Mouse (Mus musculus): ENCODE measurements around the gene Olfr494. TPM values are rescaled to one million over a fixed set of nuclear protein-coding genes. Genes with fewer than 3 reads are reported as not detected.

Olfr494 gene
- not detected in 2 replicates for polyA plus RNA-seq (2014; fragmentation: Nextera tagmentation; extraction: Ambion mirVana)

GRCm38 (mm10) chr7:108365035-108365434 is at the start of gene Olfr494:
Olfr494 (plus strand) TSS chr7:108365335.
- no peaks in the 10 kb centered on the region for H3K4me1 ChIP-seq (ENCODE audit: control insufficient read depth in 2 of 2, insufficient read depth in 2 of 2, low read length in 2 of 2)
- H3K27me3 ChIP-seq (ENCODE audit: control insufficient read depth, insufficient read depth, low read length): no peaks in the 10 kb centered on the region
- no peak for ATAC-seq (ENCODE audit: insufficient number of reproducible peaks, insufficient read depth, low FRiP score, low read depth)
- H3K9ac ChIP-seq (ENCODE audit: low read length): no peak within 1 kb of the TSS
- no peaks in the 10 kb centered on the region for H3K36me3 ChIP-seq (ENCODE audit: control insufficient read depth, insufficient read depth, low read length)
- H3K27ac ChIP-seq (replicated peaks in 1 of 2; ENCODE audit: control insufficient read depth in 1 of 2, insufficient read depth in 1 of 2, low read depth in 2 of 2, low read length in 2 of 2): no peak within 1 kb of the TSS
- no peak within 1 kb of the TSS for H3K4me2 ChIP-seq (ENCODE audit: low read length)
- no peak within 1 kb of the TSS for H3K4me3 ChIP-seq (ENCODE audit: control insufficient read depth in 1 of 2, insufficient read depth in 1 of 2, low read depth in 1 of 2, low read length in 2 of 2)
- 69% methylated on average over 3 of the region's 3 CpGs for WGBS
- H3K9me3 ChIP-seq (ENCODE audit: control insufficient read depth, low read length): 0 out of 2 replicates have a peak, but pooled peaks cover 3% of the 10 kb centered on the region

GRCm38 (mm10) chr7:108323574-108323973 is 41.6 kb upstream of the Olfr494 start, which contains the start of gene Olfr492:
Olfr492 (minus strand) TSS chr7:108323674.
- H3K4me3 ChIP-seq (ENCODE audit: control insufficient read depth in 1 of 2, insufficient read depth in 1 of 2, low read depth in 1 of 2, low read length in 2 of 2): no peak within 1 kb of the TSS
- H3K36me3 ChIP-seq (ENCODE audit: control insufficient read depth, insufficient read depth, low read length): no peaks in the 10 kb centered on the region
- no peak within 1 kb of the TSS for H3K4me2 ChIP-seq (ENCODE audit: low read length)
- no peak for ATAC-seq (ENCODE audit: insufficient number of reproducible peaks, insufficient read depth, low FRiP score, low read depth)
- H3K9ac ChIP-seq (ENCODE audit: low read length): no peak within 1 kb of the TSS
- H3K9me3 ChIP-seq (ENCODE audit: control insufficient read depth, low read length): no peaks in the 10 kb centered on the region
- 68% methylated on average over 2 of the region's 2 CpGs for WGBS
- no peaks in the 10 kb centered on the region for H3K4me1 ChIP-seq (ENCODE audit: control insufficient read depth in 2 of 2, insufficient read depth in 2 of 2, low read length in 2 of 2)
- no peak within 1 kb of the TSS for H3K27ac ChIP-seq (replicated peaks in 1 of 2; ENCODE audit: control insufficient read depth in 1 of 2, insufficient read depth in 1 of 2, low read depth in 2 of 2, low read length in 2 of 2)
- H3K27me3 ChIP-seq (ENCODE audit: control insufficient read depth, insufficient read depth, low read length): no peaks in the 10 kb centered on the region

GRCm38 (mm10) chr7:108346879-108347278 is 18.3 kb upstream of the Olfr494 start, which contains the start of gene Olfr493:
Olfr493 (minus strand) TSS chr7:108346979.
- Histone ChIP-seq H3K4me1 (ENCODE audit: control insufficient read depth in 2 of 2, insufficient read depth in 2 of 2, low read length in 2 of 2) (no peaks in the 10 kb centered on the region), H3K27ac (replicated peaks in 1 of 2; ENCODE audit: control insufficient read depth in 1 of 2, insufficient read depth in 1 of 2, low read depth in 2 of 2, low read length in 2 of 2) (no peak within 1 kb of the TSS), H3K27me3 (ENCODE audit: control insufficient read depth, insufficient read depth, low read length) (no peaks in the 10 kb centered on the region), H3K36me3 (ENCODE audit: control insufficient read depth, insufficient read depth, low read length) (no peaks in the 10 kb centered on the region), H3K9ac (ENCODE audit: low read length) (no peak within 1 kb of the TSS), H3K4me3 (ENCODE audit: control insufficient read depth in 1 of 2, insufficient read depth in 1 of 2, low read depth in 1 of 2, low read length in 2 of 2) (no peak within 1 kb of the TSS), H3K4me2 (ENCODE audit: low read length) (no peak within 1 kb of the TSS), H3K9me3 (ENCODE audit: control insufficient read depth, low read length) (0 out of 2 replicates have a peak, but pooled peaks cover 2% of the 10 kb centered on the region)
- WGBS: 64% methylated on average over 1 of the region's 1 CpGs
- ATAC-seq (ENCODE audit: insufficient number of reproducible peaks, insufficient read depth, low FRiP score, low read depth): no peak

- Histone ChIP-seq H3K4me3 (ENCODE audit: control insufficient read depth in 1 of 2, insufficient read depth in 1 of 2, low read depth in 1 of 2, low read length in 2 of 2) (no peak within 1 kb of the TSS), H3K4me1 (ENCODE audit: control insufficient read depth in 2 of 2, insufficient read depth in 2 of 2, low read length in 2 of 2) (no peaks in the 10 kb centered on the region), H3K27ac (replicated peaks in 1 of 2; ENCODE audit: control insufficient read depth in 1 of 2, insufficient read depth in 1 of 2, low read depth in 2 of 2, low read length in 2 of 2) (no peak within 1 kb of the TSS), H3K27me3 (ENCODE audit: control insufficient read depth, insufficient read depth, low read length) (no peaks in the 10 kb centered on the region), H3K4me2 (ENCODE audit: low read length) (no peak within 1 kb of the TSS), H3K9me3 (ENCODE audit: control insufficient read depth, low read length) (no peaks in the 10 kb centered on the region), H3K9ac (ENCODE audit: low read length) (no peak within 1 kb of the TSS), H3K36me3 (ENCODE audit: control insufficient read depth, insufficient read depth, low read length) (no peaks in the 10 kb centered on the region)
- WGBS: 52% methylated on average over 1 of the region's 1 CpGs
- ATAC-seq (ENCODE audit: insufficient number of reproducible peaks, insufficient read depth, low FRiP score, low read depth): no peak
Measured at GRCm38 (mm10) chr7:108392867-108393266, 27.7 kb downstream of the Olfr494 start, which contains the start of gene Olfr495. Olfr495 (plus strand) TSS chr7:108393167.

Other genes starting within 250 kb of the Olfr494 start
- gene Olfr484, start 237.9 kb upstream of the Olfr494 start, polyA plus RNA-seq (2014; fragmentation: Nextera tagmentation; extraction: Ambion mirVana): not detected in 2 replicates
- gene Olfr485, start 205.5 kb upstream of the Olfr494 start, polyA plus RNA-seq (2014; fragmentation: Nextera tagmentation; extraction: Ambion mirVana): not detected in 2 replicates
- gene Olfr486, start 192.6 kb upstream of the Olfr494 start, polyA plus RNA-seq (2014; fragmentation: Nextera tagmentation; extraction: Ambion mirVana): not detected in 2 replicates
- gene Olfr487, start 150.7 kb upstream of the Olfr494 start, polyA plus RNA-seq (2014; fragmentation: Nextera tagmentation; extraction: Ambion mirVana): not detected in 2 replicates
- not detected in 2 replicates for gene Olfr488, start 107.0 kb upstream of the Olfr494 start, polyA plus RNA-seq (2014; fragmentation: Nextera tagmentation; extraction: Ambion mirVana)
- not detected in 2 replicates for gene Olfr490, start 76.4 kb upstream of the Olfr494 start, polyA plus RNA-seq (2014; fragmentation: Nextera tagmentation; extraction: Ambion mirVana)
- not detected in 2 replicates for gene Olfr491, start 51.9 kb upstream of the Olfr494 start, polyA plus RNA-seq (2014; fragmentation: Nextera tagmentation; extraction: Ambion mirVana)
- not detected in 2 replicates for gene Olfr492, start 41.7 kb upstream of the Olfr494 start, polyA plus RNA-seq (2014; fragmentation: Nextera tagmentation; extraction: Ambion mirVana)
- not detected in 2 replicates for gene Olfr493, start 18.4 kb upstream of the Olfr494 start, polyA plus RNA-seq (2014; fragmentation: Nextera tagmentation; extraction: Ambion mirVana)
- gene Olfr495, start 27.8 kb downstream of the Olfr494 start, polyA plus RNA-seq (2014; fragmentation: Nextera tagmentation; extraction: Ambion mirVana): not detected in 2 replicates
- not detected in 2 replicates for gene Olfr497, start 55.1 kb downstream of the Olfr494 start, polyA plus RNA-seq (2014; fragmentation: Nextera tagmentation; extraction: Ambion mirVana)
- not detected in 2 replicates for gene Olfr498, start 100.0 kb downstream of the Olfr494 start, polyA plus RNA-seq (2014; fragmentation: Nextera tagmentation; extraction: Ambion mirVana)
- gene Olfr502, start 159.7 kb downstream of the Olfr494 start, polyA plus RNA-seq (2014; fragmentation: Nextera tagmentation; extraction: Ambion mirVana): not detected in 2 replicates
- not detected in 2 replicates for gene Olfr503, start 179.2 kb downstream of the Olfr494 start, polyA plus RNA-seq (2014; fragmentation: Nextera tagmentation; extraction: Ambion mirVana)
- gene Olfr504, start 200.5 kb downstream of the Olfr494 start, polyA plus RNA-seq (2014; fragmentation: Nextera tagmentation; extraction: Ambion mirVana): not detected in 2 replicates
- not detected in 2 replicates for gene Olfr506, start 245.5 kb downstream of the Olfr494 start, polyA plus RNA-seq (2014; fragmentation: Nextera tagmentation; extraction: Ambion mirVana)